Mouse (Mus musculus): ENCODE data around the gene Gm4187. TPM values are rescaled to one million over a fixed set of nuclear protein-coding genes. Genes with fewer than 3 reads are reported as not detected.
"Not testable (repeated sequence)": the region's sequence is repeated elsewhere in the genome, so short reads cannot be mapped to it uniquely, and the experiment has no call there.

Gm4187 gene
- total RNA-seq (2018; cell fraction: chromatin; rRNA removed): not detected
- not detected for total RNA-seq (2018; cell fraction: cytosol; rRNA removed)
- total RNA-seq (2018; cell fraction: nucleus; rRNA removed): not detected
- not detected in 3 replicates for polyA plus RNA-seq (2018)

GRCm38 (mm10) chr7:22329617-22330016 lies at the start of gene Gm4187:
Gm4187 (minus strand) TSS chr7:22329717.
- H3K36me3 ChIP-seq (ENCODE audit: inconsistent target); H3K4me3 ChIP-seq (ENCODE audit: inconsistent target); H3K27ac ChIP-seq; H3K79me2 ChIP-seq (ENCODE audit: inconsistent target): not testable (repeated sequence)
- WGBS (ENCODE audit: missing documents): no CpG with 5 or more reads among the region's 2 CpGs

GRCm38 (mm10) chr7:22370939-22371338 lies 41.4 kb upstream of the Gm4187 start, which contains the start of gene Gm8660:
Gm8660 (minus strand) TSS chr7:22371039.
- not testable (repeated sequence) for H3K36me3 ChIP-seq (ENCODE audit: inconsistent target); H3K27ac ChIP-seq; H3K4me3 ChIP-seq (ENCODE audit: inconsistent target); H3K79me2 ChIP-seq (ENCODE audit: inconsistent target)
- WGBS (ENCODE audit: missing documents): no CpG with 5 or more reads among the region's 1 CpGs

Other genes with a start within 250 kb of the Gm4187 start
- not detected in 3 replicates for gene Gm16451, start 211.5 kb downstream of the Gm4187 start, polyA plus RNA-seq (2018)
- gene Gm10666, start 195.0 kb downstream of the Gm4187 start, polyA plus RNA-seq (2018): not detected in 3 replicates
- not detected in 3 replicates for gene Vmn1r142, start 165.7 kb downstream of the Gm4187 start, polyA plus RNA-seq (2018)
- not detected in 3 replicates for gene Vmn1r143, start 140.3 kb downstream of the Gm4187 start, polyA plus RNA-seq (2018)
- gene Gm8653, start 128.5 kb downstream of the Gm4187 start, polyA plus RNA-seq (2018): not detected in 3 replicates
- not detected in 3 replicates for gene Gm8453, start 100.2 kb downstream of the Gm4187 start, polyA plus RNA-seq (2018)
- gene Gm8660, start 41.3 kb upstream of the Gm4187 start, polyA plus RNA-seq (2018): not detected in 3 replicates
- not detected in 3 replicates for gene Vmn1r148, start 83.9 kb upstream of the Gm4187 start, polyA plus RNA-seq (2018)
- not detected in 3 replicates for gene Vmn1r149, start 108.5 kb upstream of the Gm4187 start, polyA plus RNA-seq (2018)
- gene Gm10665, start 134.4 kb upstream of the Gm4187 start, polyA plus RNA-seq (2018): not detected in 3 replicates
- not detected in 3 replicates for gene Vmn1r151, start 170.0 kb upstream of the Gm4187 start, polyA plus RNA-seq (2018)
- not detected in 3 replicates for gene Vmn1r152, start 193.2 kb upstream of the Gm4187 start, polyA plus RNA-seq (2018)
- not detected in 3 replicates for gene Gm8677, start 205.2 kb upstream of the Gm4187 start, polyA plus RNA-seq (2018)
- not detected in 3 replicates for gene Gm4201, start 235.6 kb upstream of the Gm4187 start, polyA plus RNA-seq (2018)